Mouse (Mus musculus) cerebellum, postnatal 36 days (tissue): ENCODE results near the gene Inpp5f.
A peak's percentile ranks its signal among the peaks of the same experiment; 100 is the strongest.

ENCODE experiments used
- DNase-seq, 2 experiments: peaks; one replicate each; pipeline ENCODE4 v3.0.0; 2021 to 2022; ENCODE audit warnings: mixed read lengths in 2 of 2

Gene Inpp5f

GRCm38 (mm10) chr7:128743898-128744297, 132.8 kb downstream of the Inpp5f start:
- no peak for DNase-seq

GRCm38 (mm10) chr7:128744684-128745485, 133.8 kb downstream of the Inpp5f start, which contains the start of gene Sec23ip:
Gene Sec23ip, plus strand, starts transcription at chr7:128744943.
- DNase-seq = peak; percentile 97 to 99
